Mouse (Mus musculus) thymus, adult 2 months (tissue): ENCODE measurements around the gene Tmem33.

Experiments
- CTCF ChIP-seq: fragments of 200-500 bp; IDR thresholded peaks from 2 replicates; pipeline ENCODE4 v1.5.1; 2012; ENCODE audit warnings: mild to moderate bottlenecking, control low read depth, low read length, moderate library complexity, borderline replicate concordance; ENCODE audit not compliant: control insufficient read depth, poor library complexity, insufficient read depth; ENCODE audit errors: extremely low read depth
- POLR2A ChIP-seq: fragments of 200-500 bp; IDR thresholded peaks from 2 replicates; pipeline ENCODE4 v1.6.1; 2012; ENCODE audit warnings: mild to moderate bottlenecking, low read length, control low read depth, moderate library complexity; ENCODE audit not compliant: control insufficient read depth, poor library complexity, insufficient read depth; ENCODE audit errors: extremely low read depth

GRCm38 (mm10) chr5:67297026-67297813 is 36.9 kb downstream of the Tmem33 start:
- TF ChIP-seq CTCF (no peak), POLR2A (no peak)
